Mouse (Mus musculus) v-Abl transformed pro-B cells (cell line): Measurements from ENCODE around the gene Rhbdl3.
"Not testable (repeated sequence)": the region's sequence is repeated elsewhere in the genome, so short reads cannot be mapped to it uniquely, and the experiment has no call there.

Experiments
- in situ Hi-C, 2 experiments: fragments of 400-800 bp; cut with MboI; formaldehyde crosslinking; loops; one replicate each; pipeline ENCODE4 v1.15.1; 2025; ENCODE audit not compliant: unreplicated experiment in 2 of 2

Gene Rhbdl3

GRCm38 (mm10) chr11:80308537-80308936, 7.8 kb downstream of the Rhbdl3 start:
- in situ Hi-C loops, result no loop called here

- in situ Hi-C loops, result no loop called here
Measured at GRCm38 (mm10) chr11:80311271-80311670, 10.6 kb downstream of the Rhbdl3 start.

- in situ Hi-C loops, result no loop called here
Measured at GRCm38 (mm10) chr11:80312049-80312448, 11.3 kb downstream of the Rhbdl3 start.

- in situ Hi-C loops, result no loop called here
Measured at GRCm38 (mm10) chr11:80312565-80312964, 11.9 kb downstream of the Rhbdl3 start.

- in situ Hi-C loops, result no loop called here
Measured at GRCm38 (mm10) chr11:80313462-80313861, 12.8 kb downstream of the Rhbdl3 start.

- in situ Hi-C loops, result no loop called here
Measured at GRCm38 (mm10) chr11:80313944-80314343, 13.2 kb downstream of the Rhbdl3 start.

GRCm38 (mm10) chr11:80315743-80316639, 15.3 kb downstream of the Rhbdl3 start:
- in situ Hi-C loops, result no loop called here

- in situ Hi-C loops, result no loop called here
Measured at GRCm38 (mm10) chr11:80323255-80323654, 22.5 kb downstream of the Rhbdl3 start.

GRCm38 (mm10) chr11:80324636-80325035, 23.9 kb downstream of the Rhbdl3 start:
- in situ Hi-C loops, result no loop called here

GRCm38 (mm10) chr11:80332709-80333400, 32.1 kb downstream of the Rhbdl3 start:
- in situ Hi-C loops, result no loop called here

GRCm38 (mm10) chr11:80335609-80336350, 35.1 kb downstream of the Rhbdl3 start:
- in situ Hi-C loops, result no loop called here

GRCm38 (mm10) chr11:80336351-80336730, 35.6 kb downstream of the Rhbdl3 start:
- in situ Hi-C loops, result no loop called here

GRCm38 (mm10) chr11:80342482-80342881, 41.8 kb downstream of the Rhbdl3 start:
- in situ Hi-C loops, result no loop called here

- in situ Hi-C loops, result loop anchor here in 1 of 2 experiments (25.0 kb wide), 1 partner anchor 315 kb away; no protein-coding TSS in a partner anchor
Measured at GRCm38 (mm10) chr11:80351832-80352430, 51.2 kb downstream of the Rhbdl3 start.

- in situ Hi-C loops, result loop anchor here in 1 of 2 experiments (25.0 kb wide), 1 partner anchor 318 kb away; no protein-coding TSS in a partner anchor
Measured at GRCm38 (mm10) chr11:80354832-80355231, 54.1 kb downstream of the Rhbdl3 start.

GRCm38 (mm10) chr11:80368949-80369348, 68.2 kb downstream of the Rhbdl3 start:
- in situ Hi-C loops, result loop anchor here in 1 of 2 experiments (25.0 kb wide), 1 partner anchor 332 kb away; no protein-coding TSS in a partner anchor

GRCm38 (mm10) chr11:80376651-80377050, 75.9 kb downstream of the Rhbdl3 start:
- in situ Hi-C loops, result no loop called here

- in situ Hi-C loops, result no loop called here
Measured at GRCm38 (mm10) chr11:80377712-80378451, 77.2 kb downstream of the Rhbdl3 start, which contains the start of gene 5730455P16Rik. TSS of gene 5730455P16Rik (minus strand) at chr11:80378034.

GRCm38 (mm10) chr11:80378452-80379068, 77.8 kb downstream of the Rhbdl3 start:
- in situ Hi-C loops, result not testable (repeated sequence)
